Mouse (Mus musculus): ENCODE results near the gene Ubap2l. TPM values are rescaled to one million over a fixed set of nuclear protein-coding genes. Genes with fewer than 3 reads are reported as not detected.

The Ubap2l gene
- total RNA-seq (2023), result 142 and 164 TPM in 2 replicates

DNA sequence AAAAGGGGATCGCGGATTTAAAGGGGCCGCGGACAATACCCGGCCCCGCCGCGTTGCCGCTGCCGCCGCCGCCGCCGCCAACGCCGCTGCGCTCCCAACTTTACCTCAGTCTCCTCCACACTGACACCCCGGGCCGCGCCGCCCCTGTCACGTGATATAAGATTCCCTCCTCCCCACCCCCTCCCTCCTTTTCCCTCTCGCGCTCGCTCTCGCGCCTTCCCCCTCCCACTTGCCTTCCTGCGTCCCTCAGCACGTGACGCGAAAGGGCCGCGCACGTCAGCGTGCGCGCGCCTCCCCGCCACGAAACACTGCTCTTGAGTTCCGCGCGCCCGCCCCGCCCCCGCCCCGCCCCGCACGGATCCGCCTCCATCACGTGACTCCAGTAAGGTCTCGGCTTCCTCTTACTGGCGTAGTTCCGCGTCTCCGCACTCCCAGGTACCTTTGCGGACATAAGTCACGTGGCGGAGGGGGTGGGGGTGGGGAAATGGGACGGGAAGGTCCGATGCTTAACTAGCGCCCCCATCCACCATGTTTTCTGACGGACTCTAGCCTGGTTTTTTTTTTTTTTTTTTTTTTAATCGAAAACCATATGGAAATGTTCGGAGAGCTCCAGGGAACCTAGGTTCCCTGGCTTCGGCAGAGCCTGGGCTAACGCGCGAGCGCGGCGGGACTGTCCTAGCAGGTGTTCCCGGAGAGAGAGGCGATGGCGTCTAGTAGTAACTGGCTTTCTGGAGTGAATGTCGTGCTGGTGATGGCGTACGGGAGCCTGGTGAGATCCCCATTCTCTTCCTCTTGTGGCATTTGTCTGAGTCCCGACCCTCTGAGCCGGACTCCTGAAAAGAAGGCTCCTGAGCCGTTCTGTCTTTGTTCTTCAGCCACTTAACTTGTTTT is at the start of gene Ubap2l:
Ubap2l (minus strand) TSS at position 278 of the 891 bp plus-strand sequence.

GRCm38 (mm10) chr3:90072294-90072693 is 19.9 kb upstream of the Ubap2l start, which contains the start of gene Tpm3:
Tpm3 (plus strand) TSS chr3:90072649.

GRCm38 (mm10) chr3:90051441-90052350 is 732 bp downstream of the Ubap2l start, which contains the start of gene 4933434E20Rik:
4933434E20Rik (plus strand) TSS chr3:90051636.

GRCm38 (mm10) chr3:89998612-89999054 is 53.8 kb downstream of the Ubap2l start, which contains the start of gene Hax1:
Hax1 (minus strand) TSS chr3:89998780.

DNA sequence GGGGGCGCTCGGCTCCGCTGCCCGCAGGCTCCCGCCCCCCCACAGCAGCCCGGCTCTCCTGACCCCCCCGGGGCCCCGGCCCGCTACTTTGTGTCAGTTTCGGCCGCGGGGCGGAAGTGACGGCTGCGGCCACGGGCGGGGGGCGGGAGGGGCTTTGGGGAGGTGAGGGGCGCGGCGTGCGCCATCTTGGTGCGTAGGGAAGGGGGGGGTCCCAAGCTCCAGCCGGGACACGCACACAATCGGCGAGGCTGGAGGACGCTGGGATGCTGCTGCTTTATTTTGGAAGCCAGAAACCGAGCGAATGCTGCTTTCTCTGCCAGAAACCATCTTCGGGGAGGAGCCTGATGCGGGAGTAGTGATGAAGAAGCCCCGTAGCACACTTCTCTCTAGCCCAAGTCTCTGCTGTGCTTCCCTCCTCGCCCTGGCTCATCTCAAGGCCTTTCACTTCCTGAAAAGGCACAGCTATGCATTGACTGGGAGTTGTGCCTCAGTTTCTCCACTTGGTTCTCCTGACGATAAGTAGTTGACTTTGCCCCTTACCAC is 89.1 kb downstream of the Ubap2l start, which contains the start of gene Atp8b2:
Atp8b2 (minus strand) TSS at position 288 of the 543 bp plus-strand sequence.

Other genes starting within 250 kb of the Ubap2l start
- gene She, start 221.3 kb downstream of the Ubap2l start, total RNA-seq (2023), result not detected in 2 replicates
- gene Il6ra, start 139.4 kb downstream of the Ubap2l start, total RNA-seq (2023), result 107 and 112 TPM in 2 replicates
- 11.8 and 12.7 TPM in 2 replicates for gene Atp8b2, start 89.1 kb downstream of the Ubap2l start, total RNA-seq (2023)
- gene Hax1, start 53.8 kb downstream of the Ubap2l start, total RNA-seq (2023), result 26.2 and 34.0 TPM in 2 replicates
- gene 4933434E20Rik, start 992 bp downstream of the Ubap2l start, total RNA-seq (2023), result 50.8 and 58.4 TPM in 2 replicates
- 990 and 1,148 TPM in 2 replicates for gene Tpm3, start 20.0 kb upstream of the Ubap2l start, total RNA-seq (2023)
- 0.76 and 0.79 TPM in 2 replicates for gene Nup210l, start 51.5 kb upstream of the Ubap2l start, total RNA-seq (2023)
- 872 and 1,486 TPM in 2 replicates for gene Rps27, start 161.0 kb upstream of the Ubap2l start, total RNA-seq (2023)
- 2.4 and 2.6 TPM in 2 replicates for gene Rab13, start 161.1 kb upstream of the Ubap2l start, total RNA-seq (2023)
- 20.7 and 36.7 TPM in 2 replicates for gene Jtb, start 179.0 kb upstream of the Ubap2l start, total RNA-seq (2023)
- not detected in 2 replicates for gene Creb3l4, start 190.9 kb upstream of the Ubap2l start, total RNA-seq (2023)
- 17.6 and 21.6 TPM in 2 replicates for gene Slc39a1, start 195.5 kb upstream of the Ubap2l start, total RNA-seq (2023)
- gene Crtc2, start 201.5 kb upstream of the Ubap2l start, total RNA-seq (2023), result 62.3 and 94.5 TPM in 2 replicates
- gene Dennd4b, start 212.6 kb upstream of the Ubap2l start, total RNA-seq (2023), result 55.9 and 71.7 TPM in 2 replicates
- gene Gatad2b, start 240.6 kb upstream of the Ubap2l start, total RNA-seq (2023), result 67.4 and 68.3 TPM in 2 replicates

Data from neutrophil, adult 65 days (primary cell).